21 mouse cellular contexts compared by ENCODE assay signal in the genomic region with DNA sequence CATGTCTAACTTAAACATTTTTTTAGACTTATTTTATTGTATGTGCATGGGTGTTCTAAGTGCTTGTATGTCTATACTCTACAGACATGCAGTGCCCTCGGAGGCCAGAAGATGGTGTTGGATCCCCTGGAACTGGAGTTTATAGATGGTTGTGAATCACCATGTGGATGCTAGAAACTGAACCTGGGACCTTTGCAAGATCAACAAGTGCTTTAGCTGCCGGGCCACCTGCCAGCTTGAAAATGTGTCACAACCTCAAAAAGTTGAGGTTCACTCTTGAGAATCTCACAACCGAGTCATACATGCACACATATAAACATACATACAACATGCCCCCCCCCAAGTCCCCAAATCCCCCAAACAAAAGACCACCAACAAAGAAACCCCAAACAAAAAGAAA. TPM values are rescaled to one million over a fixed set of nuclear protein-coding genes. Genes with fewer than 3 reads are reported as not detected.
DNase-seq lines count a peak whose midpoint lies in the region; ATAC-seq and TF ChIP-seq lines count a peak whose summit lies in the region.
"Had no signal": no experiment of that assay in that cellular context is flagged by ENCODE, and none has a peak within 500 bp of the region (broad histone marks: within the 10 kb centered on the region; RNA-seq: fewer than 3 reads in every experiment).

No protein-coding gene starts in this region.

- ATAC-seq in hindbrain, postnatal 0 days = no peak
- no peak for ATAC-seq in hindbrain, embryonic 13.5 days (ENCODE audit: low FRiP score)
- no peak for ATAC-seq in stomach, postnatal 0 days (ENCODE audit: low FRiP score, low TSS enrichment)
- ATAC-seq: intestine, postnatal 0 days; lung, postnatal 0 days had no signal

- TF ChIP-seq CTCF in hindbrain, postnatal 0 days (IDR thresholded peaks at IDR 0.05; ENCODE audit: low read depth) = peak; percentile 22; the same call in 1 of the 2 replicates
- TF ChIP-seq CTCF in stomach, postnatal 0 days (IDR thresholded peaks at IDR 0.05; ENCODE audit: low read depth) = peak; percentile 35

- H3K27ac ChIP-seq in hindbrain, postnatal 0 days = no peak overlapping the region
- no peak overlapping the region for H3K27ac ChIP-seq in hindbrain, embryonic 13.5 days
- no peak overlapping the region for H3K27ac ChIP-seq in stomach, postnatal 0 days (replicated peaks)
- H3K27ac ChIP-seq: embryonic facial prominence, embryonic 12.5 days; forebrain, embryonic 12.5 days; left cerebral cortex, adult 2 months; macrophage; stomach, embryonic 15.5 days had no signal

- TF ChIP-seq EP300 in stomach, postnatal 0 days (optimal IDR thresholded peaks at IDR 0.05) = no peak

- no peaks in the 10 kb centered on the region for H3K27me3 ChIP-seq in hindbrain, postnatal 0 days (ENCODE audit: insufficient read depth, low read length)
- no peaks in the 10 kb centered on the region for H3K27me3 ChIP-seq in hindbrain, embryonic 13.5 days
- no peaks in the 10 kb centered on the region for H3K27me3 ChIP-seq in stomach, postnatal 0 days (ENCODE audit: control insufficient read depth, insufficient read depth, low read length)
- H3K27me3 ChIP-seq: embryonic facial prominence, embryonic 12.5 days; forebrain, embryonic 12.5 days; stomach, embryonic 15.5 days had no signal

- DNase-seq in hindbrain, postnatal 0 days (ENCODE audit: low spot score) = no peak
- DNase-seq in testis, postnatal 10 days (ENCODE audit: low spot score) = peak; percentile 38
- DNase-seq in testis, postnatal 14 days (ENCODE audit: low spot score) = no peak
- peak; percentile 18 for DNase-seq in ES-CJ7 (ENCODE audit: low read depth, low spot score)
- DNase-seq in stomach, postnatal 0 days (ENCODE audit: low spot score) = no peak
- DNase-seq in cerebellum, postnatal 4 days (ENCODE audit: low spot score in 2 of 2) = no peak
- DNase-seq: adrenal gland, postnatal 25 days; cerebellum, adult 11 months; cerebellum, adult 9-11 months; gastrocnemius, postnatal 36 days; kidney, postnatal 4 days had no signal

- no peaks in the 10 kb centered on the region for H3K9me3 ChIP-seq in hindbrain, postnatal 0 days (ENCODE audit: low read length)
- no peaks in the 10 kb centered on the region for H3K9me3 ChIP-seq in hindbrain, embryonic 13.5 days
- H3K9me3 ChIP-seq in stomach, postnatal 0 days (ENCODE audit: control insufficient read depth, low read length) = no peaks in the 10 kb centered on the region
- H3K9me3 ChIP-seq: embryonic facial prominence, embryonic 12.5 days; forebrain, embryonic 12.5 days; stomach, embryonic 15.5 days had no signal

- no peaks in the 10 kb centered on the region for H3K4me1 ChIP-seq in hindbrain, postnatal 0 days (ENCODE audit: insufficient read depth, low read length)
- H3K4me1 ChIP-seq in hindbrain, embryonic 13.5 days (replicated peaks) = peaks cover 22% of the 10 kb centered on the region
- H3K4me1 ChIP-seq in stomach, postnatal 0 days (replicated peaks; ENCODE audit: control insufficient read depth, insufficient read depth) = no peaks in the 10 kb centered on the region
- H3K4me1 ChIP-seq: embryonic facial prominence, embryonic 12.5 days had no signal

- no peak overlapping the region for H3K9ac ChIP-seq in hindbrain, postnatal 0 days (replicated peaks; ENCODE audit: low read length)
- no peak overlapping the region for H3K9ac ChIP-seq in hindbrain, embryonic 13.5 days
- no peak overlapping the region for H3K9ac ChIP-seq in stomach, postnatal 0 days (ENCODE audit: low read length)
- H3K9ac ChIP-seq: embryonic facial prominence, embryonic 12.5 days; forebrain, embryonic 12.5 days; stomach, embryonic 15.5 days had no signal

- no peaks in the 10 kb centered on the region for H3K36me3 ChIP-seq in hindbrain, postnatal 0 days (ENCODE audit: insufficient read depth, low read length)
- no peaks in the 10 kb centered on the region for H3K36me3 ChIP-seq in hindbrain, embryonic 13.5 days
- H3K36me3 ChIP-seq in stomach, postnatal 0 days (ENCODE audit: control insufficient read depth, insufficient read depth, low read length) = no peaks in the 10 kb centered on the region
- H3K36me3 ChIP-seq: embryonic facial prominence, embryonic 12.5 days; forebrain, embryonic 12.5 days; stomach, embryonic 15.5 days had no signal

- no peak overlapping the region for H3K4me3 ChIP-seq in hindbrain, postnatal 0 days (ENCODE audit: low read length)
- no peak overlapping the region for H3K4me3 ChIP-seq in hindbrain, embryonic 13.5 days
- H3K4me3 ChIP-seq in stomach, postnatal 0 days (ENCODE audit: low read depth, low read length) = no peak overlapping the region
- H3K4me3 ChIP-seq: embryonic facial prominence, embryonic 12.5 days; forebrain, embryonic 12.5 days; left cerebral cortex, adult 2 months; stomach, embryonic 15.5 days had no signal

- 88% methylated on average over 3 of the region's 3 CpGs for WGBS in hindbrain, postnatal 0 days
- WGBS in hindbrain, embryonic 13.5 days = 92% methylated on average over 3 of the region's 3 CpGs
- 91% methylated on average over 3 of the region's 3 CpGs for WGBS in stomach, postnatal 0 days

- H3K4me2 ChIP-seq in hindbrain, postnatal 0 days (ENCODE audit: low read depth, low read length) = no peak overlapping the region
- no peak overlapping the region for H3K4me2 ChIP-seq in hindbrain, embryonic 13.5 days
- no peak overlapping the region for H3K4me2 ChIP-seq in stomach, postnatal 0 days (replicated peaks; ENCODE audit: low read depth)
- H3K4me2 ChIP-seq: embryonic facial prominence, embryonic 12.5 days; forebrain, embryonic 12.5 days; stomach, embryonic 15.5 days had no signal

RNA-seq across cellular contexts. Expression of a gene that starts 54.8 kb away (rescaled TPM):
- 0.93 and 0.94 TPM in 2 replicates for total RNA-seq in hindbrain, postnatal 0 days (2014; rRNA removed)
- polyA plus RNA-seq in hindbrain, postnatal 0 days (2015; fragmentation: Nextera tagmentation; extraction: Ambion mirVana) = 1.00 and 1.3 TPM in 2 replicates
- 1.8 TPM in 2 replicates for polyA plus RNA-seq in hindbrain, embryonic 13.5 days (2015; fragmentation: Nextera tagmentation; extraction: Ambion mirVana)
- 0.72 and 0.93 TPM in 2 replicates for polyA plus RNA-seq in stomach, postnatal 0 days (2015; fragmentation: Nextera tagmentation; extraction: Ambion mirVana)
- total RNA-seq: hematopoietic stem cell, adult 5-6 weeks had no signal
- polyA plus RNA-seq: C2C12, macrophage had no signal

Comparison
In these comparisons a context has a peak if more than half of its experiments do, and no peak if none do; other contexts are left out.
1. DNase-seq: peak in testis, postnatal 10 days (single experiment) and ES-CJ7 (single experiment); none in hindbrain, postnatal 0 days (single experiment), testis, postnatal 14 days (single experiment), stomach, postnatal 0 days (single experiment) and cerebellum, postnatal 4 days (0 of 2).